Mouse (Mus musculus) myocyte (in vitro differentiated cells): ENCODE results near the gene Ccdc159. TPM values are rescaled to one million over a fixed set of nuclear protein-coding genes. Genes with fewer than 3 reads are reported as not detected.

ENCODE experiments used
- H3K27me3 ChIP-seq: one replicate; pipeline ENCODE4 v1.6.1; 2011; ENCODE audit not compliant: control insufficient read depth, insufficient read depth, insufficient read length
- H3K36me3 ChIP-seq: one replicate; pipeline ENCODE4 v1.6.1; 2011; ENCODE audit not compliant: control insufficient read depth, insufficient read depth
- H3K4me2 ChIP-seq: one replicate; pipeline ENCODE4 v1.6.1; 2011; ENCODE audit warnings: low read depth, control low read depth
- H3K4me3 ChIP-seq: one replicate; pipeline ENCODE4 v1.5.1; 2011; ENCODE audit warnings: mild to moderate bottlenecking, control low read depth, moderate library complexity
- H3K79me2 ChIP-seq: one replicate; pipeline ENCODE4 v1.6.1; 2011; ENCODE audit not compliant: control insufficient read depth, insufficient read depth
- H3ac ChIP-seq: one replicate; pipeline ENCODE4 v1.6.1; 2011; ENCODE audit not compliant: control insufficient read depth, insufficient read length
- CEBPB ChIP-seq: IDR thresholded peaks from 2 replicates; pipeline ENCODE4 v1.6.1; 2011; ENCODE audit warnings: mild to moderate bottlenecking, moderate library complexity; ENCODE audit not compliant: poor library complexity, insufficient read depth, severe bottlenecking
- E2F4 ChIP-seq: IDR thresholded peaks from one replicate; pipeline ENCODE4 v1.6.1; 2011; ENCODE audit warnings: mild to moderate bottlenecking, control low read depth, moderate library complexity; ENCODE audit not compliant: insufficient read depth
- MAX ChIP-seq: IDR thresholded peaks from one replicate; pipeline ENCODE4 v1.6.1; 2011; ENCODE audit warnings: low read depth, mild to moderate bottlenecking, control low read depth
- MYOD1 ChIP-seq, 3 experiments: IDR thresholded peaks; one replicate each; pipeline ENCODE4 v1.6.1; 2011; ENCODE audit warnings: control low read depth in 2 of 3, low read depth in 2 of 3, mild to moderate bottlenecking in 2 of 3, moderate library complexity in 1 of 3; ENCODE audit not compliant: insufficient read length in 2 of 3, control insufficient read depth in 1 of 3
- MYOG ChIP-seq, 3 experiments: IDR thresholded peaks; one replicate each; pipeline ENCODE4 v1.6.1; 2011; ENCODE audit warnings: control low read depth in 2 of 3, low read depth in 2 of 3, mild to moderate bottlenecking in 2 of 3; ENCODE audit not compliant: insufficient read length in 2 of 3, control insufficient read depth in 1 of 3, insufficient read depth in 1 of 3
- POLR2A ChIP-seq: IDR thresholded peaks from one replicate; pipeline ENCODE4 v1.6.1; 2011; ENCODE audit warnings: low read depth, mild to moderate bottlenecking, control low read depth, moderate library complexity; ENCODE audit not compliant: insufficient read length
- POLR2AphosphoS2 ChIP-seq: IDR thresholded peaks from one replicate; pipeline ENCODE4 v1.6.1; 2011; ENCODE audit warnings: low read depth, control low read depth; ENCODE audit not compliant: insufficient read length
- REST ChIP-seq: IDR thresholded peaks from one replicate; pipeline ENCODE4 v1.6.1; 2011; ENCODE audit warnings: mild to moderate bottlenecking, control low read depth, moderate library complexity; ENCODE audit not compliant: insufficient read depth, insufficient read length
- SRF ChIP-seq: IDR thresholded peaks from one replicate; pipeline ENCODE4 v1.6.1; 2011; ENCODE audit warnings: low read depth; ENCODE audit not compliant: control insufficient read depth, insufficient read length
- TCF12 ChIP-seq: IDR thresholded peaks from one replicate; pipeline ENCODE4 v1.6.1; 2011; ENCODE audit warnings: mild to moderate bottlenecking, control low read depth; ENCODE audit not compliant: poor library complexity, insufficient read depth, severe bottlenecking
- TCF3 ChIP-seq: IDR thresholded peaks from one replicate; pipeline ENCODE4 v1.6.1; 2011; ENCODE audit warnings: low read depth, control low read depth; ENCODE audit not compliant: insufficient read length
- USF1 ChIP-seq: IDR thresholded peaks from one replicate; pipeline ENCODE4 v1.6.1; 2011; ENCODE audit warnings: low read depth, mild to moderate bottlenecking, control low read depth, moderate library complexity
- polyA plus RNA-seq: library from polyadenylated mRNA; unstranded; fragments of >200 nt; fragmentation: generic; extraction: Trizol; gene quantifications from one replicate; pipeline ENCODE4 v1.2.1, GENCODE M21; 2012; ENCODE audit warnings: missing spikeins

Gene Ccdc159
- polyA plus RNA-seq, 1 experiment: 2.5 TPM

DNA sequence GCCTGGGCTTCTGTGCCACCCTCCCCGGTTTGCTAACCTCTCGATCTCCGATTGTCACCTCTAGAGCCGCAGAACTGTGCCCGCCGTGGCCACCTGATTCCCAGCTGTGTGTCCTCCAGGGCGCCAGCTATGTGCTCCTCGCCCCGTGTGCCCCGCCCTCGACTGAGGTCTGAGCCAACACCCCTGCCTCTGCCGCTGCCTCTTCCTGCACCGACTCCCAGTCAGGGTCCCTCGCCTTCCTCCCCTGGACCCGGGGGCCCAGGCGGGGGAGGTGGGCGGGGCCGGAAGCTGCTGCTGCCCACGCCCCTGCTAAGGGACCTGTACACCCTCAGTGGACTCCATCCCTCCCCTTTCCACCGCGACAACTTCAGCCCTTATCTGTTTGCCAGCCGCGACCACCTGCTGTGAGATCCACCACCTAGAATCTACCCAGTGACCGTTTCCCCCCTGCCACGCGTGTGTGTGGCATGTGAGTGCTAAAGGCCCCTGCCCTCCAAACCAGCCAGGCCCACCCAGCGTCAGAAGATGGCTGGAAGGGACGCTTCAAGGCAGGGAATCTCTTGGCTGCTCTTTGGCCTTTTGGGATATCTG lies 20.4 kb downstream of the Ccdc159 start:
- no peaks in the 10 kb centered on the region for H3K27me3 ChIP-seq
- H3K4me2 ChIP-seq: no peak overlapping the region
- H3K4me3 ChIP-seq: no peak overlapping the region

DNA sequence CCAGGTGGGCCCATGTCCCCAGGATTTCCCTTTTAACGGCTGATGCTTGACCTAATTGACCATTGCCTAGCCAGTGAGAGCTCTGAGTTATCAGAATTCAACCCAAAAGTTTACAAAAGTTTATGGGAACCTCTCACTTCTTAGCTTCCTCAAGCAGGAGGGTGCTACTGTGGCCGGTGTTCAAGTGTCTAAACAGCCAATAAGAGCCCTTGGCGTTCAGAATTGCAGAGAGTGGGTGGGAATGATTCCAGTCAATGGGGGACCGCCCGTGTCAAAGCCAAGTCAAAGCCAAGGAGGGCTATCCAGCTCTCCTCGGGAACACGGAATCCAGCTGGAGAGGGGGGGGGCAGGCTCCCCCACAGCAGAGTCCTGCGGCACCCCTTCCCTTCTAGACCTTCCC lies 20.9 kb downstream of the Ccdc159 start:
- H3K4me2 ChIP-seq: no peak overlapping the region
- H3K36me3 ChIP-seq: no peaks in the 10 kb centered on the region
- no peak for TF ChIP-seq MYOG (IDR thresholded peaks at IDR 0.05; ENCODE audit: control insufficient read depth in 1 of 3, insufficient read depth in 1 of 3, insufficient read length in 2 of 3, low read depth in 2 of 3)
- TF ChIP-seq CEBPB: no peak
- no peak for TF ChIP-seq REST
- TF ChIP-seq SRF: no peak
- no peak for TF ChIP-seq TCF3
- TF ChIP-seq MAX: no peak
- TF ChIP-seq POLR2A: no peak
- no peak for TF ChIP-seq MYOD1 (IDR thresholded peaks at IDR 0.05; ENCODE audit: control insufficient read depth in 1 of 3, insufficient read length in 2 of 3, low read depth in 2 of 3)
- TF ChIP-seq TCF12: no peak
- no peak for TF ChIP-seq POLR2AphosphoS2
- no peak for TF ChIP-seq E2F4
- no peak for TF ChIP-seq USF1
- no peak overlapping the region for H3ac ChIP-seq
- no peaks in the 10 kb centered on the region for H3K27me3 ChIP-seq
- H3K4me3 ChIP-seq: no peak overlapping the region
- H3K79me2 ChIP-seq: no peaks in the 10 kb centered on the region

More for the DNA sequence above, 20.4 kb downstream of the Ccdc159 start:
- Histone ChIP-seq H3ac (no peak overlapping the region), H3K79me2 (no peaks in the 10 kb centered on the region), H3K36me3 (no peaks in the 10 kb centered on the region)
- TF ChIP-seq TCF12: no peak

DNA sequence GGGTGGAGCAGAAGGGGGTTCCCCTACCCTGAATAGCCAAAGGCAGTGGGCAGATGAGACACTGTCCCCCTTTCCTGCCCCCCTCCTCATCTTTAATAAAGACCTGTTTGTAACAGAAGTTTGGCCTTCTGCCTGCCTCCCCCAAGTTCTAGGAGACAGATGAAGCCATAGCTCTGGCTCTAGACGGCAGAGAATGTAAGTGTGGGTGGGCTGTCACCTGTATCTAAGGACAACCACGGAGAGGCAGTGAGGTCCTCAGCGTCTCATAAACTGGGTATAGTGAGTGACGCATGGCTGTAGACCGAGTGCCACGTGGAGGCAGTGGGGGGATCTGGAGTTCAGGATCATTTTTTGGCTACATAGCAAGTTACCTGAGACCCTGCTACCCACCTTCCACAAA lies 21.5 kb downstream of the Ccdc159 start:
- Histone ChIP-seq H3K27me3 (no peaks in the 10 kb centered on the region), H3K36me3 (no peaks in the 10 kb centered on the region), H3K4me3 (no peak overlapping the region), H3K79me2 (no peaks in the 10 kb centered on the region), H3ac (no peak overlapping the region), H3K4me2 (no peak overlapping the region)
- TF ChIP-seq MYOG (IDR thresholded peaks at IDR 0.05; ENCODE audit: control insufficient read depth in 1 of 3, insufficient read depth in 1 of 3, insufficient read length in 2 of 3, low read depth in 2 of 3) (no peak), POLR2AphosphoS2 (peak; percentile 41)

DNA sequence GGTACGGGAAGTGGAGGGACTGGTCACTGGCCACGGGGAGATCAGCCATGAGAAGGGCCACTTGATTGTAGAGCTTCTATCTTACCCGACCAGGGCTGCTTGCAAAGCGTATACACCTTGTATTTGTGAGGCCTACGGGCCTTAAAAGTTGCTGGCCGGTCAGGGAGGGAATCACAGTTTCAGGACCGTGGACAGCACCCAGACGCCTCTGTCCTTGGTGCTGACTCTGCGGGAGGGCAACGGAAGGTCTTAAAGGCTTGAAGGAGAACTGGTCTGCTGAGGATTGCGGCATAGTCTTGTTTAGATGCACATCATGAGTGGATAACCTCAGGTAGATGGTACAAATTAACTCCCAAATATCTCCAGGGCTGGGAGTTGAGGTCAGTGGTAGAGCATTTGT lies 23.1 kb downstream of the Ccdc159 start:
- H3K27me3 ChIP-seq: no peaks in the 10 kb centered on the region

DNA sequence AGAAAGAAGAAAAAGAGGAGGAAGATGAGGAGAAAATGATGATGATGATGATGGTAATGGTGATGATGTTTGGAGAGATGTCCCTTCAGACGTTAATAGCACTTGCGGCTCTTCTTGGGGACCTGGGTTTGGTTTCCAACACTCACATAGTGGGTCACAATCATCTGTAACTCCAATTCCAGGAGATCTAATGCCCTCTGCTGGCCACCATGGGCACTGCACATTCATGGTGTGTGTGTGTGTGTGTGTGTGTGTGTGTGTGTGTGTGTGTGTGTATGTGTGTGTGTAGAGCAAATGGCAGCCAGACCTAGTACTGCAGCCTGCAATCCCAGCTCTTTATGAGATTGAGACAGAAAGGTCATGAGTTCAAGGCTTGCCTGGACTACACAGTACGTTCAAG lies 24.7 kb downstream of the Ccdc159 start:
- TF ChIP-seq MYOD1 (IDR thresholded peaks at IDR 0.05; ENCODE audit: control insufficient read depth in 1 of 3, insufficient read length in 2 of 3, low read depth in 2 of 3): no peak
- H3K4me2 ChIP-seq: no peak overlapping the region
- no peaks in the 10 kb centered on the region for H3K79me2 ChIP-seq
- no peaks in the 10 kb centered on the region for H3K36me3 ChIP-seq
- no peak overlapping the region for H3K4me3 ChIP-seq
- H3ac ChIP-seq: no peak overlapping the region
- no peaks in the 10 kb centered on the region for H3K27me3 ChIP-seq

More for the DNA sequence above, 23.1 kb downstream of the Ccdc159 start:
- no peaks in the 10 kb centered on the region for H3K79me2 ChIP-seq
- no peak overlapping the region for H3K4me2 ChIP-seq
- H3K4me3 ChIP-seq: no peak overlapping the region
- TF ChIP-seq TCF3 (peak; percentile 41), REST (peak; percentile 100), E2F4 (no peak), MAX (peak; percentile 83)
- H3ac ChIP-seq: no peak overlapping the region
- no peaks in the 10 kb centered on the region for H3K36me3 ChIP-seq

DNA sequence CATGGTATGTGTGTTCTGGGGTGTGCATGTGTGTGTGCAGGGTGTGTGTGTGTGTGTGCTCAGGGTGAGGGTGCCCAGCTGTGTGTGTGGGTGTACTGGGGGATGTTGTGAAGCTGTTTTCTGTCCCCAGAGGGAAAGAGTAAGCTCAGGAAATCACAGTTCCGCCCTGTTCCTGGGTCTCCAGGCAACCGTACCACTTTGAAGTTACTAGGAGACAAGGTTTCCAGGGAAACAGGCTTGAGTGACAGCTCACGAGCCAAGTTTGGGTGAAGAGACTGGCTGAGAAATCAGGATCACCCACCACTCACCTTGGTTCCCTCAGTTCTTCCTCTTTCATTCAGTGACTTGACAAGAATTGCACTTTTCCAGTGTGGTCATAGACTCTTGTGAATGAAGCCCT lies 26.3 kb downstream of the Ccdc159 start:
- Histone ChIP-seq H3K4me3 (no peak overlapping the region), H3ac (no peak overlapping the region), H3K36me3 (no peaks in the 10 kb centered on the region), H3K27me3 (no peaks in the 10 kb centered on the region), H3K4me2 (no peak overlapping the region), H3K79me2 (no peaks in the 10 kb centered on the region)
- no peak for TF ChIP-seq MYOD1 (IDR thresholded peaks at IDR 0.05; ENCODE audit: control insufficient read depth in 1 of 3, insufficient read length in 2 of 3, low read depth in 2 of 3)
- no peak for TF ChIP-seq CEBPB
- TF ChIP-seq POLR2A: no peak
- TF ChIP-seq E2F4: no peak
- TF ChIP-seq SRF: no peak
- no peak for TF ChIP-seq POLR2AphosphoS2
- TF ChIP-seq TCF12: no peak
- no peak for TF ChIP-seq USF1
- no peak for TF ChIP-seq TCF3
- no peak for TF ChIP-seq REST
- no peak for TF ChIP-seq MYOG (IDR thresholded peaks at IDR 0.05; ENCODE audit: control insufficient read depth in 1 of 3, insufficient read depth in 1 of 3, insufficient read length in 2 of 3, low read depth in 2 of 3)
- TF ChIP-seq MAX: no peak
